Mouse (Mus musculus) embryonic fibroblast, embryonic 13.5 days (primary cell): ENCODE results near the gene Zfyve27. TPM values are rescaled to one million over a fixed set of nuclear protein-coding genes. Genes with fewer than 3 reads are reported as not detected.

ENCODE experiments used
- H3K27ac ChIP-seq: 2 replicates; pipeline ENCODE4 v1.5.1; 2012; ENCODE audit warnings: low read length, control low read depth, inconsistent platforms; ENCODE audit not compliant: insufficient read depth
- H3K4me1 ChIP-seq: 2 replicates; pipeline ENCODE4 v1.6.1; 2011; ENCODE audit warnings: low read length; ENCODE audit not compliant: control insufficient read depth, insufficient read depth
- H3K4me3 ChIP-seq: 2 replicates; pipeline ENCODE4 v1.5.1; 2011; ENCODE audit warnings: mild to moderate bottlenecking, control low read depth, low read length; ENCODE audit not compliant: insufficient read depth
- CTCF ChIP-seq: IDR thresholded peaks from 2 replicates; pipeline ENCODE4 v1.5.1; 2011; ENCODE audit warnings: mild to moderate bottlenecking, control low read depth, low read length, moderate library complexity, borderline replicate concordance; ENCODE audit not compliant: insufficient read depth
- POLR2A ChIP-seq: IDR thresholded peaks from 2 replicates; pipeline ENCODE4 v1.6.1; 2011; ENCODE audit warnings: low read depth, mild to moderate bottlenecking, control low read depth, low read length, moderate library complexity
- polyA plus RNA-seq: library from polyadenylated mRNA; stranded (reverse); fragments of >200 nt; gene quantifications from 2 replicates; pipeline ENCODE4 v1.2.4, GENCODE M21; 2011; ENCODE audit warnings: low read depth; ENCODE audit not compliant: missing spikeins, insufficient read length

Gene Zfyve27
- polyA plus RNA-seq, 1 experiment, result 15.4 TPM

- Histone ChIP-seq H3K27ac (no peak within 1 kb of the TSS), H3K4me1 (no peaks in the 10 kb centered on the region), H3K4me3 (no peak within 1 kb of the TSS)
- no peak for TF ChIP-seq CTCF
- TF ChIP-seq POLR2A, result no peak
These were observed 38.1 kb downstream of the Zfyve27 start, which contains the start of gene Sfrp5 for GRCm38 (mm10) chr19:42201696-42202381. Sfrp5 (minus strand) TSS chr19:42202252.

- no peak overlapping the region for H3K4me3 ChIP-seq
- H3K27ac ChIP-seq, result no peak overlapping the region
- no peaks in the 10 kb centered on the region for H3K4me1 ChIP-seq
- TF ChIP-seq POLR2A (no peak), CTCF (no peak)
These were observed 38.7 kb downstream of the Zfyve27 start for GRCm38 (mm10) chr19:42202467-42202866.

GRCm38 (mm10) chr19:42204306-42204705, 40.6 kb downstream of the Zfyve27 start:
- TF ChIP-seq POLR2A, result no peak
- TF ChIP-seq CTCF, result no peak
- no peak overlapping the region for H3K4me3 ChIP-seq
- H3K27ac ChIP-seq, result no peak overlapping the region
- H3K4me1 ChIP-seq, result no peaks in the 10 kb centered on the region

GRCm38 (mm10) chr19:42205201-42205600, 41.5 kb downstream of the Zfyve27 start:
- H3K27ac ChIP-seq, result no peak overlapping the region
- no peak for TF ChIP-seq POLR2A
- no peak for TF ChIP-seq CTCF
- no peaks in the 10 kb centered on the region for H3K4me1 ChIP-seq
- H3K4me3 ChIP-seq, result no peak overlapping the region

GRCm38 (mm10) chr19:42209485-42209884, 45.7 kb downstream of the Zfyve27 start:
- Histone ChIP-seq H3K4me3 (no peak overlapping the region), H3K4me1 (no peaks in the 10 kb centered on the region)
- TF ChIP-seq CTCF (no peak), POLR2A (no peak)

GRCm38 (mm10) chr19:42209976-42210375, 46.2 kb downstream of the Zfyve27 start:
- no peak overlapping the region for H3K27ac ChIP-seq
- no peaks in the 10 kb centered on the region for H3K4me1 ChIP-seq
- no peak for TF ChIP-seq CTCF
- TF ChIP-seq POLR2A, result no peak
- no peak overlapping the region for H3K4me3 ChIP-seq

More at GRCm38 (mm10) chr19:42209485-42209884, 45.7 kb downstream of the Zfyve27 start:
- no peak overlapping the region for H3K27ac ChIP-seq

- TF ChIP-seq POLR2A, result no peak
- TF ChIP-seq CTCF, result no peak
- Histone ChIP-seq H3K4me1 (no peaks in the 10 kb centered on the region), H3K27ac (no peak overlapping the region), H3K4me3 (no peak overlapping the region)
These were observed 48.2 kb downstream of the Zfyve27 start for GRCm38 (mm10) chr19:42211936-42212335.

- H3K4me1 ChIP-seq, result no peaks in the 10 kb centered on the region
- no peak overlapping the region for H3K4me3 ChIP-seq
- TF ChIP-seq POLR2A, result no peak
- no peak for TF ChIP-seq CTCF
- H3K27ac ChIP-seq, result no peak overlapping the region
These were observed 50.9 kb downstream of the Zfyve27 start for GRCm38 (mm10) chr19:42214601-42215000.

- Histone ChIP-seq H3K4me3 (no peak overlapping the region), H3K4me1 (no peaks in the 10 kb centered on the region), H3K27ac (no peak overlapping the region)
- TF ChIP-seq CTCF (no peak), POLR2A (no peak)
These were observed 53.1 kb downstream of the Zfyve27 start for GRCm38 (mm10) chr19:42216699-42217373.

- no peak overlapping the region for H3K4me3 ChIP-seq
- TF ChIP-seq POLR2A, result no peak
- peak; percentile 52; the same call in 1 of the 2 replicates for TF ChIP-seq CTCF
- no peak overlapping the region for H3K27ac ChIP-seq
- H3K4me1 ChIP-seq, result no peaks in the 10 kb centered on the region
These were observed 53.6 kb downstream of the Zfyve27 start for GRCm38 (mm10) chr19:42217374-42217763.
